Mouse (Mus musculus) spleen, postnatal 0 days (tissue): ENCODE measurements around the gene Sephs2. TPM values are rescaled to one million over a fixed set of nuclear protein-coding genes. Genes with fewer than 3 reads are reported as not detected.

Experiments used
- polyA plus RNA-seq: library from polyadenylated mRNA; unstranded; fragments of >200 nt; fragmentation: Nextera tagmentation; extraction: Ambion mirVana; gene quantifications from 2 replicates; pipeline ENCODE4 v1.2.1, GENCODE M21; 2015

Gene Sephs2
- 77.6 and 80.8 TPM in 2 replicates for polyA plus RNA-seq

GRCm38 (mm10) chr7:127273925-127274789, at the start of gene Sephs2:
Gene Sephs2, minus strand, starts transcription at chr7:127274055.

DNA sequence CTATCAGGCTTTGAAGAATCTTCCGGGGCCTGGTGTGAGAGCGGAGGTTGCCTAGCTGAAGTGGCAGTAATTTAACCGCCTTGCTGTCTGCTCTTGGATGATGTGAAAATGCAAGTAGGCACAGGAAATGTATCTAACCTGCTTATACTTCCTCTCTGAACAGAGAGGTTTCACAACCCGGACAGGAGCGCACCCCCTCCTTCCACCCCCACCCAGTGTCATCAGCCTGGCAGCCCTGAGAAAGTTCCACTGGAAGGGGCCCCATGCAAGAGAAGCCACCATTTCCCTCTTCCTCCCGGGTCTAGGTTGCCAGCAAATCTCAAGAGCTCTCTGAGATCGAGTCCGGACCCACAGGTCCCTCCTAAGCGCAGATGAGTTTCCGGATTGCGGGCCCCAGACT, 22.2 kb upstream of the Sephs2 start, which contains the start of gene Itgal:
TSS of gene Itgal (plus strand) at position 163 of the 400 bp plus-strand sequence.

GRCm38 (mm10) chr7:127260309-127261111, 13.3 kb downstream of the Sephs2 start, which contains the start of gene Dctpp1:
Gene Dctpp1, minus strand, starts transcription at chr7:127260709.

DNA sequence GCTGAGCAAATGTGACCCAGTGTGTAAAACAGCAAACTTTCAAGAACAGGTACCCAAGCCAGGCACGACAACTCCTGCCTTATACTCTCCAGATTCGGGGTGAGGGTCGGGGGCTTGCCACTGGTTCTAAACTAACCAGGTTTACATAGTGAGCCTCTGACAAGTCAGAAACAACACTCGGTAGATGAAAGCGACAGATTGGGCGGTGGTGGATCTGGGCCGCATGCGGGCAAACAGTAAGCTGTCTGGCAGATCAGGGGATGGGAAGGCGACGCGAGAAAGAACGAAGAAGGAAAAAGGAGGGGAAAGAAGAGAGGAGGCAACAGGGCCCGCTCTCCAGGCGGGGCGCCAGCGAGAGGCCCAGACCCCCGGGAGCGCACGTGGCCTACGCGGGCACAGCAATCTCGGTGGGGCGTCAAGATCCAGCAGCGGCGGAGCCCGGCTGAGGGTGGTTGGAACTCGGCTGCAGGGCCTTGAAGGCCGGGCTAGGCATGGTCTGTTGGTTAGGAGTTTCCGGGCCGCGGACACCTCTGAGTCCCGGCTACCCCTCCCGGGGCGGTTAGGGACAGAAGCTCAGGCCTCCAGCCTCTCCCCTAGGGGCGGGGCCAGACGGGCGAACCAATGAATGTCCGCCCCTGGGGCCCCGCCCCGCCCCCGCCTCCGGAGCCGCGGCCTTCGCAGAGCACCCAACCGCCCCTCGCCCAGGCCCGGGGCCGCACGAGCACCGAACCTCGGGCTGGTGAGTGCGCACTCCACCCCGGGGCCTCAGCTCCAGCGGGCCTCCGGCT, 29.8 kb downstream of the Sephs2 start, which contains the start of gene Zfp771:
TSS of gene Zfp771 (plus strand) at position 405 of the 788 bp plus-strand sequence.

DNA sequence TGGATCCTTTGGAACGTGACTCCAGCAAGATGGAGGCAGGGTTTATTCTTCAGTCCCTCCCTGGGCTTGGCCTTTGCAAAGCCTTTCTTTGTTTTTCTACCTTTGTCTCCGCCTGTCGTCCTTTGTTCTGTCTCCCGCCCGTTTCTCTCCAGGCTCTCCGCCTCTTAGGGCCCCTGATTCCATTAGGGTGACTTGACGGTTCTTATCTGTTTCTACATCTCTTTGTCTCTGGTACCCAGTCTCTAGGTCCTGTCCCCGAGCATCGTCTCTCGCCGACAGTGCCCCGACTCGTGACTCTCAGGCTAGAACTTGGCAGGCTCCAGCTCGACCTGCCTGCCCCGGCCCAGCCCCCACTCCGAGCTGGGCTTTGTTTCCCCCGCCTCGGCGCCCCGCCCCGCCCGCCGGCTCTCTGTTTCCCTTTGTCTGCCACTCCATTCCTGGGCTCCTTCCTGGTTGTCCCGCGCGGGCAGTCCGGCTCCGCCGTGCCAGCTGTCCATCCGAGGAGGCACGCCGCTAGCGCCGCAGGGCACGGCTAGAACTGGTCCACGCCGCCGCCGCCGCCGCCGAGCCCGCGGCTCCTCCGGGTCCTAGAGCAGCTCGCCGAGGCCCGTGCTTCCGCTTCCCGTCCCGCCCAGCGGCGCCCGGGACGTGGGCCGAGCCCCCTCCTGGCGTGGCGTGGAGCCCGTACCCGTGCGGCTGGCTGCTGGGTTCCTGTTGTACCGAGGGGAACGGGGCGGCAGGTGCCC, 41.1 kb downstream of the Sephs2 start, which contains the start of the genes Zfp553 and Sept1:
TSS of gene Zfp553 (plus strand) at position 440 of the 746 bp plus-strand sequence.
TSS of gene Sept1 (minus strand) at position 509 of the 746 bp plus-strand sequence.

Other genes with a start within 250 kb of the Sephs2 start
- gene Maz, start 247.0 kb downstream of the Sephs2 start, polyA plus RNA-seq = 47.2 and 48.3 TPM in 2 replicates
- 109 and 120 TPM in 2 replicates for gene Kif22, start 231.6 kb downstream of the Sephs2 start, polyA plus RNA-seq
- 10.1 and 23.2 TPM in 2 replicates for gene Zg16, start 186.7 kb downstream of the Sephs2 start, polyA plus RNA-seq
- 24.3 and 30.3 TPM in 2 replicates for gene AI467606, start 182.7 kb downstream of the Sephs2 start, polyA plus RNA-seq
- 1.4 and 1.5 TPM in 2 replicates for gene Qprt, start 151.8 kb downstream of the Sephs2 start, polyA plus RNA-seq
- 20.0 and 22.3 TPM in 2 replicates for gene Spn, start 136.2 kb downstream of the Sephs2 start, polyA plus RNA-seq
- 27.7 and 29.2 TPM in 2 replicates for gene Cd2bp2, start 78.0 kb downstream of the Sephs2 start, polyA plus RNA-seq
- 21.0 and 22.5 TPM in 2 replicates for gene Tbc1d10b, start 65.6 kb downstream of the Sephs2 start, polyA plus RNA-seq
- 34.1 and 37.7 TPM in 2 replicates for gene Mylpf, start 65.2 kb downstream of the Sephs2 start, polyA plus RNA-seq
- gene Zfp553, start 41.0 kb downstream of the Sephs2 start, polyA plus RNA-seq = 10.2 and 11.5 TPM in 2 replicates
- 44.4 and 49.3 TPM in 2 replicates for gene Sept1, start 40.9 kb downstream of the Sephs2 start, polyA plus RNA-seq
- 21.4 and 23.5 TPM in 2 replicates for gene Zfp771, start 29.8 kb downstream of the Sephs2 start, polyA plus RNA-seq
- gene Dctpp1, start 13.3 kb downstream of the Sephs2 start, polyA plus RNA-seq = 87.9 and 90.1 TPM in 2 replicates
- 10.0 and 13.4 TPM in 2 replicates for gene Itgal, start 22.2 kb upstream of the Sephs2 start, polyA plus RNA-seq
- gene Zfp768, start 71.5 kb upstream of the Sephs2 start, polyA plus RNA-seq = 3.2 and 4.1 TPM in 2 replicates
- gene Zfp747, start 102.0 kb upstream of the Sephs2 start, polyA plus RNA-seq = 2.5 TPM in 2 replicates
- gene 9130019O22Rik, start 113.1 kb upstream of the Sephs2 start, polyA plus RNA-seq = 1.3 and 1.8 TPM in 2 replicates
- 1.7 and 1.9 TPM in 2 replicates for gene E430018J23Rik, start 119.6 kb upstream of the Sephs2 start, polyA plus RNA-seq
- gene Zfp764, start 132.8 kb upstream of the Sephs2 start, polyA plus RNA-seq = 1.7 and 2.2 TPM in 2 replicates
- 17.4 and 22.2 TPM in 2 replicates for gene Zfp688, start 148.0 kb upstream of the Sephs2 start, polyA plus RNA-seq
- 2.5 and 3.2 TPM in 2 replicates for gene Zfp689, start 175.1 kb upstream of the Sephs2 start, polyA plus RNA-seq
- 27.6 and 29.6 TPM in 2 replicates for gene Prr14, start 185.6 kb upstream of the Sephs2 start, polyA plus RNA-seq
- gene Fbrs, start 205.1 kb upstream of the Sephs2 start, polyA plus RNA-seq = 8.0 and 13.0 TPM in 2 replicates
- gene Srcap, start 237.9 kb upstream of the Sephs2 start, polyA plus RNA-seq = 16.1 and 18.0 TPM in 2 replicates
- 9.1 and 10.1 TPM in 2 replicates for gene Gm42715, start 245.5 kb upstream of the Sephs2 start, polyA plus RNA-seq